Mouse (Mus musculus) megakaryocyte progenitor cell, adult 5-6 weeks (primary cell): ENCODE data around the gene Lamp5. TPM values are rescaled to one million over a fixed set of nuclear protein-coding genes. Genes with fewer than 3 reads are reported as not detected.

Experiments
- ATAC-seq: replicated peaks from 2 replicates; pipeline ENCODE4 v1.8.0; 2016; ENCODE audit warnings: mild to moderate bottlenecking, moderate TSS enrichment, inconsistent platforms; ENCODE audit not compliant: poor library complexity
- total RNA-seq, 2 experiments: library from RNA; stranded (forward) in 1 of 2; stranded (reverse) in 1 of 2; fragments of 157-497, 149-512 nt in 1 of 2; fragments of 200-1000 nt in 1 of 2; gene quantifications; 2 replicates each; pipeline versions ENCODE4 v1.2.3 to v1.2.4; 2015 to 2017

The Lamp5 gene
- total RNA-seq (2015), result not detected in 2 replicates
- total RNA-seq (2017), result not detected in 2 replicates

GRCm38 (mm10) chr2:136051688-136052289 is at the start of gene Lamp5:
Gene Lamp5, plus strand, starts transcription at chr2:136052239.
- ATAC-seq, result no peak

GRCm38 (mm10) chr2:136003836-136004235 is 48.2 kb upstream of the Lamp5 start:
- ATAC-seq, result no peak

GRCm38 (mm10) chr2:136006280-136006679 is 45.8 kb upstream of the Lamp5 start:
- no peak for ATAC-seq

GRCm38 (mm10) chr2:136012759-136013158 is 39.3 kb upstream of the Lamp5 start:
- no peak for ATAC-seq

- ATAC-seq, result no peak
Measured at GRCm38 (mm10) chr2:136048464-136048863, 3.6 kb upstream of the Lamp5 start.

GRCm38 (mm10) chr2:136050793-136051615 is 1.0 kb upstream of the Lamp5 start:
- no peak for ATAC-seq

- ATAC-seq, result 0 out of 2 replicates have a peak, but pooled peaks have one; percentile 31
Measured at GRCm38 (mm10) chr2:136057861-136058331, 5.9 kb downstream of the Lamp5 start.

GRCm38 (mm10) chr2:136058398-136058797 is 6.4 kb downstream of the Lamp5 start:
- ATAC-seq, result no peak

GRCm38 (mm10) chr2:136059029-136059669 is 7.1 kb downstream of the Lamp5 start:
- ATAC-seq, result no peak

GRCm38 (mm10) chr2:136064356-136064755 is 12.3 kb downstream of the Lamp5 start:
- ATAC-seq, result no peak

GRCm38 (mm10) chr2:136095978-136096377 is 43.9 kb downstream of the Lamp5 start:
- no peak for ATAC-seq

- ATAC-seq, result no peak
Measured at GRCm38 (mm10) chr2:136097143-136097542, 45.1 kb downstream of the Lamp5 start.

GRCm38 (mm10) chr2:136107597-136107996 is 55.6 kb downstream of the Lamp5 start:
- no peak for ATAC-seq

GRCm38 (mm10) chr2:136108124-136109037 is 56.3 kb downstream of the Lamp5 start:
- ATAC-seq, result no peak

- no peak for ATAC-seq
Measured at GRCm38 (mm10) chr2:136109038-136109363, 57.0 kb downstream of the Lamp5 start.

- ATAC-seq, result no peak
Measured at GRCm38 (mm10) chr2:136113374-136113773, 61.3 kb downstream of the Lamp5 start.

GRCm38 (mm10) chr2:136118006-136118405 is 66.0 kb downstream of the Lamp5 start:
- ATAC-seq, result no peak
